13 mouse cellular contexts compared by ENCODE assay signal in genomic region chr6:31921561-31922152, GRCm38 (mm10).
"Had no signal": no experiment of that assay in that cellular context is flagged by ENCODE, and none has a peak within 500 bp of the region (broad histone marks: within the 10 kb centered on the region; RNA-seq: fewer than 3 reads in every experiment).

No protein-coding gene starts in this region.

- H3K9ac ChIP-seq: hindbrain, embryonic 15.5 days; limb, embryonic 13.5 days; liver, embryonic 14.5 days; neural tube, embryonic 12.5 days had no signal

- H3K36me3 ChIP-seq: hindbrain, embryonic 15.5 days; limb, embryonic 13.5 days; neural tube, embryonic 12.5 days had no signal

- H3K4me2 ChIP-seq: hindbrain, embryonic 15.5 days; limb, embryonic 13.5 days; neural tube, embryonic 12.5 days had no signal

- DNase-seq: kidney, adult 8-10 months; kidney, postnatal 25 days; left cerebral cortex, postnatal 4 days; lung, adult 18-20 months; midbrain, embryonic 14.5 days; thymus, postnatal 36 days had no signal

- H3K9me3 ChIP-seq: hindbrain, embryonic 15.5 days; neural tube, embryonic 12.5 days had no signal

- H3K4me3 ChIP-seq: hindbrain, embryonic 15.5 days; left cerebral cortex, adult 2 months; limb, embryonic 13.5 days; neural tube, embryonic 12.5 days had no signal

- ATAC-seq: intestine, embryonic 16.5 days had no signal

- H3K27me3 ChIP-seq: hindbrain, embryonic 15.5 days; limb, embryonic 13.5 days; neural tube, embryonic 12.5 days had no signal

- H3K27ac ChIP-seq: hindbrain, embryonic 15.5 days; left cerebral cortex, adult 2 months; limb, embryonic 13.5 days; liver, embryonic 14.5 days; neural tube, embryonic 12.5 days; stomach, postnatal 0 days had no signal

- H3K4me1 ChIP-seq: limb, embryonic 13.5 days had no signal
